Mouse (Mus musculus) adrenal gland (tissue): Measurements from ENCODE around the gene Ptprj.

Experiments
- intact Hi-C: fragments of 180-260 bp; cut with DNase I; formaldehyde crosslinking; loops from one replicate; pipeline ENCODE4 v1.15.1; 2025

The Ptprj gene

GRCm38 (mm10) chr2:90562126-90562670 lies 18.2 kb downstream of the Ptprj start:
- intact Hi-C loops = no loop called here

GRCm38 (mm10) chr2:90560197-90560843 lies 20.1 kb downstream of the Ptprj start:
- intact Hi-C loops = no loop called here

DNA sequence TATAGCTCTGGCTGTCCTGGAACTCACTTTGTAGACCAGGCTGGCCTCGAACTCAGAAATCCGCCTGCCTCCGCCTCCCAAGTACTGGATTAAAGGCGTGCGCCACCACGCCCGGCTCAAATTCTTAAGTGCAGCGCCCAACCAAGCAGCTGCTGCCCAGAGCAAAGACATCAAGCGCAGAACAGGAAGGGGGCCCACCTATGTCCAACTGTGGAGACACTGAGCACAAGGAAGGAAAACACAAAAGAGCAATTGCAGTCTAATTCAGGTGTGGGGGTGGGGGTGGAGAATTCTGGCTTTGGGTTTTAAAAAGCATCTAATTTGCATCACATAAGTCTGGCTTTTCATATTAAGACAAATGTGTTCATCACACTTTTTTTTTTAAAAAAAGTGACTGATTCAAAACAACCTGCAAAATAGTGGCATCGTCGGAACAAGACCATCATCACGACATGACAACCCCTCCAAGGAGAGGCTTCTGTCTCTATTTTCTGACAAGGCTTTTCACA lies 20.7 kb downstream of the Ptprj start:
- intact Hi-C loops = no loop called here

- intact Hi-C loops = no loop called here
Observed at GRCm38 (mm10) chr2:90559015-90559687, 21.3 kb downstream of the Ptprj start.

DNA sequence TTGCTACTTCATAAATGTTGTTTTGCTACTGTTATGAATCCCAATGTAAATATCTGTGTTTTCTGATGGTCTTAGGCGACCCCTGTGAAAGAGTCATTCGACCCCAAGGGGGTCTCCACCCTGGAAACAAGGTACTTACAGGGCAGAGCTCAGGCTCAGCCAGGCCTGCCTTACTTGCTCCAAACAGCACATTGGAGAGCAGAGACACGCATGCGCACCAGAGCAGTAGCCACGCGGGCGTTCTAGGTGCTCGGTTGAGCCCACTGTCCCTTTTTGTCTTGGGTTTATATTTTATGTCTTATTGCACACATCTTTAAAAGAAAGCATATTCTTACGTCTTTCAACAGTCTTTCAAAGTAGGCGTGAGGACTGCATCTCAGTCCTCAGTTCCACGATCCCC lies 22.1 kb downstream of the Ptprj start:
- intact Hi-C loops = no loop called here

GRCm38 (mm10) chr2:90557913-90558312 lies 22.5 kb downstream of the Ptprj start:
- intact Hi-C loops = no loop called here

- intact Hi-C loops = no loop called here
Observed at GRCm38 (mm10) chr2:90555744-90556143, 24.7 kb downstream of the Ptprj start.

DNA sequence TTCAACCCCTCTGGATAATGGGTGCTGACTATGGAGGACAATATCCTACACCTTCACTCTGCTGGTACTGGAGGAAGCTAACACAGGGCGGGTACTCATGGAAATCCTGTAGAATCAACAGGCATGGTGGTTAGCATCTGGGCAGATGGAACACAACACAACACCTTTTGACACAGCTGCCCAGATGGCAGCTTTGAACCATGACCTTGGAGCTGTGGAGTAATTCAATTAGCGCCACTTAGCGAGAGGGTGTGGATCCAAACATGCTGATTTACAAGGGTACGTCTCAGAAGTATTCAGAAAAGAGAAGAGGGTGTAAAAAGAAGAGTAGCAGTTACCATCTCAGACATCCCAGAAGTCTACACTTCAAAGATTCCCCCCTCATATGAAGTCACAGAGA lies 25.6 kb downstream of the Ptprj start:
- intact Hi-C loops = no loop called here

DNA sequence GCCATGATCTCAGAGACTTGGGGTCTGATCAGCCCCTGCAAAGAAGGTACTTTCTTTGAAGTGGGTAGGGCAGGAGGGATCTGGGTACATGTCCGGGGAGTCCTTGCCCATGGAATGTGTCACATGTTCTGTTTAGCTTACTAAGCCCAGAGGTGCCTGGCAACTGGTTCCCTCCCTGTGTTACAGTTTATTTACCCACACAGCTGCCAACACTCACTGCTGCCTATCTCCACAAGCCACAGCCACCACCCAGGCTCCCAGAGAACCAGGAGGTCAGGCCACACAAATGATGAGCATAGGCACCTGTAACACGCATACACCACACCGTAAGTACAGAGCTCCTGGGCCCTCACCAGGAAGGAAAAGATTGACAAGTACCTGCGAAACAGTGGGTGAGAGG lies 26.6 kb downstream of the Ptprj start:
- intact Hi-C loops = no loop called here

- intact Hi-C loops = no loop called here
Observed at GRCm38 (mm10) chr2:90550656-90551055, 29.8 kb downstream of the Ptprj start.

- intact Hi-C loops = no loop called here
Observed at GRCm38 (mm10) chr2:90548541-90548940, 31.9 kb downstream of the Ptprj start.

DNA sequence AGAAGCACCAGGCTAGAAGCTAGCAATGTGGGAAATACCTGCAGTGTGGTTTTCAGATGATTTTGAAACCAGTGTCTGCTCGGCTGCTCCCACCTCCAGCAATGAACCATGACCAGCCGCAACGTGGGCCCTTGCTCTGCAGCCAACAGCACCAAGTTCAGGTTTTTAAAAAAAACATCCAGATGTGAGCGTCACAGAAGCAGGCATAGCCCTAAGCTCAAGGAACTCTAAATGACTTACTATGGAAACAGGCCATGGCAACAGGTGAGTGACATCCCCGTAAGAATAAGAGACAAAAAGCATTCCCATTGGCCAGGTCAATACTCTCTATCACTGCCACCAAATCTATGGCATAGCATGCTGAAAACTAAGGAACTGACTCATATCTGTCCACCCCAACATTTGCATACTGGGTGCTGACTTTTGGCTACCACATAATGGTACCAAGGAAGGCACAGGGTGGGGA lies 33.3 kb downstream of the Ptprj start:
- intact Hi-C loops = no loop called here

- intact Hi-C loops = no loop called here
Observed at GRCm38 (mm10) chr2:90545261-90545660, 35.2 kb downstream of the Ptprj start.

DNA sequence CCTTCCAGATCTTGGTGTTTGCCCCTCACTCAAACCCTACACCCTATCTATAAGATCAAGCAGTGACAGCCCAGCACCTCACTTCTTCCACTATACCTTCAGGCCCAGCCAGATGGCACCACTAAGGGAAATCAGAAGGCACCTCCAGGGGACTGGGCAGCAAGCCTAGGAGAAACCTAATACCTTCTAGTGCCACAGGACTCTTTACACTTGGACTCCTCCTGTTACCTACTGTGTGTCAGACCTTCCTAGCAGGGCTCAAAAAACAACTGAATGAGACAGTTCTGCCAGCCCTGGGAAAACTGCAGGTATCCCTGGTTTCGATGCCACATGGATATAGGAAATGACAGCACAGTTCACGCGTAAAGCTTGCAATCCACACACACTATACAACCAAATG lies 36.5 kb downstream of the Ptprj start:
- intact Hi-C loops = no loop called here

- intact Hi-C loops = no loop called here
Observed at GRCm38 (mm10) chr2:90543106-90543702, 37.2 kb downstream of the Ptprj start.

DNA sequence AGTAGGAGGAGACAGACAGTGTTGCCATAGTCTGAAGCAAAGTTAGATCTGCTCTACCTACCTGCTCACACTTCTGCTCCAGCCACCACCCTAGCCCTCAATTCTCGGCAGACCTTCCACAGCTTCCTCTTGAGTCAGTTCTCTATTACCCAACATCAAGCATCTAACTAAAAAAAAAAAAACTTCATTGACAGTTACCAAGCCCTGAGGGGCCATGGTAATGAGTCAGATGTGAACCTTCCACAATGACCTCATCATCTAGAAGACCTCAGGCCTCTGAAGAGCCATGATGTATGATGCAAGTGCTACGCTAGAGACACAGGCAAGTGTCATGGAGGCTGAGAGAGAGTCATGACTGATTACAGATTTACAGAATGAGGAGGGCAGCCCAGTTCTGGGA lies 37.8 kb downstream of the Ptprj start:
- intact Hi-C loops = no loop called here

- intact Hi-C loops = no loop called here
Observed at GRCm38 (mm10) chr2:90539206-90539605, 41.2 kb downstream of the Ptprj start.

DNA sequence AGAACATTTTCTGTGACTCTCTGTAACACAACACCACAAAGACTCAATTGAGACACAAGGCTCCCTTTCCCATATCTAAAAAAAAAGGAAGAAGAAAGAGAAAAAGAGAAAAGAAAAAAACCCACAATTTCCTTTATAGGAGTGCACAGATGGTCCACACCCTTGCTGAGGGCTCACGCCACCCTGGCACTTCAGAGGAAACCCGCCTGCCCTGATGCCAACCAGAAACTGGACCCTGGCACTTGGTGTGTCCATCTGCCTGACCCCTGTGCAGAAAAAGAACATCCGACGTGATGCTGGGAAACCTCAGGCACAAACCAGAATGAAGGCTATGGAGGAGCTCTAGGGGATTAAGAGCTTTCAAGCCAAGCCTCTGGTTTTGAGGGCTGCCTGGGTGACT lies 43.2 kb downstream of the Ptprj start:
- intact Hi-C loops = no loop called here

- intact Hi-C loops = no loop called here
Observed at GRCm38 (mm10) chr2:90536555-90536954, 43.9 kb downstream of the Ptprj start.

GRCm38 (mm10) chr2:90534751-90535150 lies 45.7 kb downstream of the Ptprj start:
- intact Hi-C loops = no loop called here

DNA sequence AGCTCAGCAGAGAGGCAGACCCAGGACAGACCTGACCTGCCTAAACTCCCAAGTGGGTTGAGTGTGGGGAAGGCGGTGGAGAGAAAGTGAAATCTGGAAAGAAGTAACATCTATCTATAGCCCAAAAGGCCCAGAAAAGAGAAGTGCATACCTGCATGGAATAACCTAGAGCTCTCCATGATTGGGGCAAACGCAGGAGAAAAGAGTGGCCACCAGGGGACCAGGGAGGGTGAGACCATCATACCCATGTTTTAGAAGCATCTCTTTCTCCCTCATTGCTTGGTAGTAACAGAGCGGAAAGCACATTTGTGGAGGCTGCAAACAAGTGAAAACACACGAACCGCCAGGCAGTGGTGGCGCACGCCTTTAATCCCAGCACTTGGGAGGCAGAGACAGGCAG lies 46.5 kb downstream of the Ptprj start:
- intact Hi-C loops = no loop called here

GRCm38 (mm10) chr2:90532095-90532494 lies 48.4 kb downstream of the Ptprj start:
- intact Hi-C loops = no loop called here
